Mouse (Mus musculus): ENCODE results near the gene Kif1c.

Kif1c gene

DNA sequence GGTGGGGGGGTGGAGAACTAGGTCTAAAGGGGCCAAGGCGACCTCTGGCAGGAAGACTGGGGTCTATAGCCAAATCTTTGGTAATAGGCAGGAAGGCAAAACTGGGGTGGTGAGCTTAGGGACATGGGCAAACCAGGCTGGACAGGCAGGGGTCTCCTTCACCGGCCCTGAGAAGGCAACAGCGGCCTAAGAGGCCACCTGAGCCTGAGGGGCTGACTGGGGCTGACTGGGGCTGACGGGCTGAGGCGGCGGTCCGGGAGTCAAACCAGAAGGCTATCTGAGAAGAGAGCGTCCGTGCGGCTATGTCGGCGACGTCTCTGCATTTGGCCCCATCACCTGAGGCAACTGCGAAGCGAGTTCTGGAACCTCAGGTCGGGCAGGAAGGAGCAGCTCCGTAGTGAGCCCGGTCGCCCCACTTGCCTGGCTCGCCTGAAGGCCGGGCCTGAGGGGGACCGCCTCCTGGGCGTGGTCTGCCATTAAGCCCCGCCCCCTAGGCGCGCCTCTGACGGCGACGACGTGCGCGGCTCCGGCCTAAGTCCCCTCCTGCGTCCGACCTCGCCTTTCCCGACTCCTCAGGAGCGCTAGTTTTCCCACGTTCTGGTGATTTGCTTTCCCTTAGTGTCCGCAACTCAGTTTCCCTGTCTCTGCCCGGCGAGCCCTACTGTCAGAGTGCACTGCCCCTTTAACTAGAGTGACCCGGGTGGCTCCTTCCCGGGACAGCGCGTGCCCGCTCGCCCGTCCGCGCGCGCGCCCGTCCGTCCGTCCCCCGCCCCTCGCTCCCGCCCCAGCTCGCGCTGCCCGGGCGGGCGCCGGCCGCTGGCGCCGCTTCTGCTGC is at the start of gene Kif1c, which contains the start of gene Inca1:
TSS of gene Kif1c (plus strand) at position 827 of the 835 bp plus-strand sequence.
TSS of gene Inca1 (minus strand) at position 434 of the 835 bp plus-strand sequence.
- peak; percentile 85 for DNase-seq (ENCODE audit: low read depth, low spot score)

DNA sequence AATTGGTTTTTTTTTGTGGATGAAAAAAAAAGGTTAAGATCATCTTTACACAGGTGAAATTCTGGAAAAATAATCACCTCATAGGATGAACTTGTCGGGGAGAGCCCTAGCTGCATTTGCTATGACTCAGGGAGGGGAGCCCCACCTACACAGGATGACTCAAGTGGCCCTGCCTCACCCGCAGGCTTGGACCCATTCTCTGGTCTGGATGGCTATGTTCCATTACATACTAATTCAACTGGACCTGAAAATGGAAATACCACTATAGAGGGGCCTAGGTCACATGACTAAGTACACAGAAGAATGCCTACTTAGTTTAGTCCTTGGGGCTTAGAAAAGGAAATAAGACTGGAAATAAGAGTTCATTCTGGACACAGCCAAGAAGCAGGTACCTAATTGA is 49.0 kb upstream of the Kif1c start:
- DNase-seq (ENCODE audit: low read depth, low spot score) = no peak

DNA sequence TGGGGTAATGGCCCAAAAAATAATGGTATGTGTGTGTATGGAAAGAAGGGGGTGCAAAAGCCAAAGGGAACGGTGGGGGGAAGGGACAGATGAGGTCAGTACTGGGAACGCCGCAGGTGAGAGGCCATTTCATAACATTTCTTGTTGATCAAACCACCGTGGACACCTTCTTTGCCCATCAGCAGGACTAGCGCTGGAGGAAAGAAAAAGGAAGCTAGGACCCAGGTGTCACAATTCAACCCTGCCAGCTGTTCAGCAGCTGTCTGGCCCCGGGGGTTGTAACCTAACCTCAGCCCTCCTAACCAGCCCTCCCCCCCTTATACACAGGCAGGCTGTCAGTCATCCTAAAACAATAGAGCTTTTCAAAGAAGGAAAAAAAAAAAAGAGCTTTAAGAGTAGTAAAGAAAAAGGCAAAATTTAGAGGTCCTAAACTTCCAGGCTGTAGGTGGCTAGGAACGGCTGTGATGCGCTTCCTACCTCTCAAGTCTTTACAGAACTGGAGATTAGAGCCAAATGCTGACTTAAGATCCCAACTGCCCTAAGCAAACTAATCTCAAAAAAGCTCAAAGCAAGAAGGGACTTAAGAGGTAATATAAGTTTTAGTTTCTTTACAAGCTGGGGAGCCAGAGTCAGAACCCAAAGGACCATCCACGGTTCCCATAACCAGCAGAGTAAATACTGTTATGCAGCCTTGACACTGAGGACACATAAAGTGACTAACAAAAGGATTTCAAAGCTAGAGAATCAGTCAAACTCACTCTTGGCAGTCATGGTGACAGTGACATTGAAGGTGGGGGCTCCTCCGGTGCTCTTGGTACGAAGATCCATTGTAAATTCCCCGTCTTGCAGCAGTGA is 48.1 kb upstream of the Kif1c start:
- DNase-seq (ENCODE audit: low read depth, low spot score) = no peak

DNA sequence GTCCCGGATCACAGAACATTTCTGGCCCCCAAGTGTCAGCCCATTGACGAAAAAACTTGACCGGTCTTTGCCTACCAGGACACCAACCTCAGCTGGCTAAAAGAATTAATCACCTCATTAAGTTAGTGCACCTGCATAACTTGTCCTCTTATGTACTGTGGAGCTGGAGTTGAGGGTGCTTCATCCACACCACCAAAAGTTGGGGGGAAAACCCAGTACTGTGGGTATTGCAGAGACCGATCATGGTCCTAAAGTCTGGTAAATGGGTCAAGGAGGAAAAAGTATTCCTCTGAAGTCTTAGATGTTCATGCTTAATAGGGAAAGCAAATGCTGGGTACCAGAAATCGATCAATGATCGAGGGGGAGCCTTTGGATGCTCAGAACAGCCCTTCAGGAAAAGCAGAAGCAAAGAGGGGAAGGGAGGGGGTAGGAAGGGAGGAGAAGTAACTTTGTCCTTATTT is 47.4 kb upstream of the Kif1c start:
- DNase-seq (ENCODE audit: low read depth, low spot score) = no peak

DNA sequence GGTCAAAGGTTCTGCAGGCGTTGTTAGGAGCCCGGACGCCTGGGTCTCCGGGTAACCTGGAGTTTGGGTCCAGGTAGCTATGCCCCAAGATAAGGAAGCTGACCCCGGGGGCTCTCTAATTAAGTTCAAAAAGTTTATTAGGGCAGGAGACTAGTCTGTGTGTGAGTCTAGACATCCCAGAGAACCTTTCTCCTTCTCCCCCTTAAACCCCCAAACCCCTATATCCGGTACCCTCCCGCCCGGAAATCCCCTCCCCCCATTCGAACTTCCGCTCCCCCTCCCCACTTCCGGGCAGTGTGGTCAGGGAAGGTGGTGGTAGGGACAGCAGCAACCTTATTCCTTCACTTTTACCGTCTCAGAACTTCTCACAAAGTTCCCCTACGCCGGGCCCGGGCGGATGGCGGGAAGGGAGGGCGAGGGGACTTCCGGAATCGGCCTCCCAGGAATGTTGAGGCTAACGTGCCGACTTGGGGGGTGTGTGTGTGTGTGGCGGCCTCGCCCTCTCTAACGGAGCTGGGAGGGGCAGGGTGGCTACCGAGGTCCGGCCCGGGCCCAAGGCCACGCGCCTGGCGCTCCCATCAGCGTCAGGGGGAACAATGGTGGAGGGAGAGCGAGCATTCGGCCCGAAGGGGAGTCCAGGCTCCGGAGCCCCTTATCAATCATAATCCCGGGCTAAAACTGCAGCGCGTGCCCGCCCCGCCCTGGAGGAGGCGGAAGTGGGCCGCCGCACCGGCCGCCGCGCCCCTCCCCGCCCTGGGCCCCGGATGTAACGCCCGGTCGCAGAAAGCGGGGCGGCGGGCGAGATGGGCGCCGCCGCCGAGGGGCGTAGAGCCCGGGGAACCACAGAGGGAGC is 46.8 kb upstream of the Kif1c start:
- DNase-seq (ENCODE audit: low read depth, low spot score) = no peak

DNA sequence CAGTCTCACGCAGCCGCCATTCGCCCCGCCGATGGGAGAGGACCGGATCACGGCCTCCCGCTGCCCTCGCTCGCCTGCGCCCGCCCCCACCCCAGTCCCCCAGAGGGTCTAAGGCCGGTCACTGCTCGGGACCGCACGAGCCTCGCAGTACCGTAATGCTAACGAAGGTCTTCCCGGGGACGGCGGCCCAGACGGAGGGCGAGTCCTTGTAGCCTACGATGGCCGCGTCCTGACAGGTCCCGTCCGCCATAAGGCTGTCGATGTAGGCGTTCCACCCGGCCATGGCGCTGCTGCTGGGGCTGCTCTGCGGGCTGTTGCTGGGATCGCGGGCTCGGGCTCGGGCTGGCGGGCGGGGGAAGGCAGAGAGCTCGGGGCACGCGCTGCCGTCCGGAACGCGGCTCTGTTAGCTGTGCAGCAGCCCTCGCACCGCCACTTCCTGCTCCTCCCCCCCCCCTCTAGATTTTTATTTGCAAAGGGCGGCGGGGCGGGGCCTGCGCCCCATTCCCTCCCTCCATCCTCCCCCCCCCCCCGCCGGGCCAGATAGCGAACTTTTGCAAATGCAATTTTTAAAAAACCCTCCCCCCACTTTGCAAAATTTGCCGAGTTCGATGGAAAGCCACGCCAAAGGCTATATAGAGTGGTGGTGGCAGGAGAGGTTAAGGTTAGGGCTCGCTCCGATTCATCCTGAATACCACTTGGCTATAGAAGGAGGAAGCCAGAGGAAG is 46.0 kb upstream of the Kif1c start, which contains the start of gene Pfn1:
TSS of gene Pfn1 (minus strand) at position 447 of the 725 bp plus-strand sequence.
- peak; percentile 62 for DNase-seq (ENCODE audit: low read depth, low spot score)

DNA sequence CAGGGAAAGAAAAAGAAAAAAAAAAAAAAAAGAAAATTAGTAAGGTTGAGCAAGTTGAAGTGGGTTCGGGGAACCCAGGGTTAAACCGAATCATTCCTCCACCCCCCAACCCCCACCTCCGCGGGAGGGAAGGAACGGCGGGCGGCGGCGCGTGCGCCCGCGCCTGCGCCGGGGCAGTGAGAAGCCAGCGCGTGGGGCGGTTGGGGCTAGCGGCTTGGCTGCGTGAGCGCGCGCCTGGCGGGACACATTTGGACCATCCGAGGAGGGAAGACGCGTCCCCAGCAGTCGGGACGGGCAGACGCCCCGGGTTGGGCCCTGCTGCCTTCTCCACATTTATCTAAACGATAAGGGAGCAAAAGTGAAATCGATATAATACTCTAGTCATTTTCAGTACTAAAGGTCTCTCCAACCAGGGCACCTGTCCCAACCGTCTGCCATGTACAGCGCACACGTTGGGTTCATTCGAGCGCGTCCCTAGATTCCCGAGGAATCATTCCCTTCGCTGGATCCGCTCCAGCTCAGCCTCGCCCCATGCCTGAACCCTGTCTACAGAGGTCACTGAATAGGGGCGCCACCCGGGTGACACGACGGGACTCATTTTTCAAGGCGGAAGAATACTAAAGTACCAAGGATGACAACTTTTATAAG is 45.3 kb upstream of the Kif1c start:
- DNase-seq (ENCODE audit: low read depth, low spot score) = peak; percentile 55

DNA sequence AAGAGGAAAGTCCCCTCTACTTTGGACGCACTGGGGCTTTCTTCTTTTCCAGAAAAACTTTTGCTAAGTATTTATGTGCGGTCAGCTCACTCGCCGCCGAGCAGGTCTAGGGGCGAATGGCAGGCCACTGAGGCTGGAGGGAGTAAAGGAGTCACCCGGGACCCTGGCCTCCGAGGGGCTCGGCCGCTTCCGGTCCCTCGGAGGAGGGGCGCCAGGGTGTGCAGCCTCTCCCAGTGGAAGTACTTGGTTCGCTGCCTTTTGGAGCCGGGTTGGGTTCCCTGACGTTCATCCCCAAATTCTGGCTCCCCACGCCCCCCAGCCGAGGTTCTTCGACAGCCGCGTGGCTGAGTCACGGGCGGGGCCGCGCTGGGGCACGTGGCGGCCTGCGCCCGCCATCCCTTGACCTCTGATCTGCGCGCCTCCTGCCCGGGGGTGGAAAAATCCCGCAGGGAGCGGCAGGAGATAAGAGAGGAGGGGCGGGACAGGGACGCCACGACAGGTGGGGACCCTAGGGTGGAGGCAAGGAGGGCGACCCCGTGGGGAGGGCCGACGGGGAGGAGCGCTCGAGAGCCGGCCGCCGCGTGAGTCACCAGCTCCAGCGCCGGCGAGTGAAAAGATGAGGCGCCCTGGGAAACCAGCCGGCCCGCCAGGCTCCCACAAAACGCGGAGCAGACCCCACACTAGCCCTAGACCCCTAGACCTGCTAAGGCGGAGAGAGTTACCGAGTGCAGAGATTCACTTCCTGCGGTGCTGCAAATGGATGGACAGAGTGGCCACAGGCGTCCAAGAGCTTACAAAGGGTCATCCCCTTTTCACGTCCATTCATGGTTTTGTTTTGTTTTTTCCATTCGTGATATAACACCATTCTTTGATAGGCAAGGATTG is 44.5 kb upstream of the Kif1c start:
- no peak for DNase-seq (ENCODE audit: low read depth, low spot score)

DNA sequence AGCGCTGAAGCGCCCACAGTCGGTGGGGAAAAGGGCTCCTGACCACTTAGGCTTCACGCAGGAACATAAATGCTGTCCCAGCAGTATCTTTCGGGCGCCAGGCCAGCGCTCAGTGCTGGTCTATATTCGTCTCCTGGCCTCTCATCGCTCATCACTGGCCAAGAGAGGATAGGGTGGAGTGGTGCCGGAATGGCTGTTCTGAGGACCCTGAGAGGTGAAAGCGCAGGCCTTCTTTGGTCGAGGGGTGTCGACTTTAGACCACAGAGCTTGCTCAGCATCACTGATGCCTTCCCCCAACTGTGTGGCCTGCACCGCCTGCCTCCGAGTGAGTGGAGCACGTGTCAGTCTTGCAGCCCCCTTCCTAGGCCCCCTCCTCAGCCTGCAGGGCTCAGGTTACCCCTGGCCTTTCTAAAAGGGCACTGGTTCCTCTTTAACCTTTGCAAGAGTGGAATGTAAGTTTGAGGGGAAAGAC is 43.9 kb upstream of the Kif1c start:
- DNase-seq (ENCODE audit: low read depth, low spot score) = no peak

DNA sequence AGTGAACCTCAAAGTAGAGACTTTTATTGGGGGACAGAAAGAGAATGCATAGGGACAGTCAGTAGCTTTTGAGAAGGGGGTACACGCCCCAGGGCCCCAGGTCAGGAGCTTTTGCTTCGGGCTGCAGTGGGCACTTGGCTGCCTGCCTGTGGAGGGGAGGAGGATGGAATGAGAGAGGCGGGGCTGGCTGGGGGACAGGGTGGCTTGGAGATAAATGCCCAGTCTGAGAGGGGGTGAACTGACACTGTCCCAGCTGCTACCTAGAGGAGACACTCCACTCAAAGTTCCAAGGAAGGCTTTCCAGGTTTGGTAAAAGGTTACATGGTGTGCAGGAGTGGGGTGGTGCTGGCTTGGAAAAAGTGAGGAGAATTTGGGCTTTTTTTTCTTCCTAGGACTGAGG is 43.4 kb upstream of the Kif1c start, which contains the start of gene Eno3:
TSS of gene Eno3 (plus strand) at position 239 of the 400 bp plus-strand sequence.
- DNase-seq (ENCODE audit: low read depth, low spot score) = no peak

DNA sequence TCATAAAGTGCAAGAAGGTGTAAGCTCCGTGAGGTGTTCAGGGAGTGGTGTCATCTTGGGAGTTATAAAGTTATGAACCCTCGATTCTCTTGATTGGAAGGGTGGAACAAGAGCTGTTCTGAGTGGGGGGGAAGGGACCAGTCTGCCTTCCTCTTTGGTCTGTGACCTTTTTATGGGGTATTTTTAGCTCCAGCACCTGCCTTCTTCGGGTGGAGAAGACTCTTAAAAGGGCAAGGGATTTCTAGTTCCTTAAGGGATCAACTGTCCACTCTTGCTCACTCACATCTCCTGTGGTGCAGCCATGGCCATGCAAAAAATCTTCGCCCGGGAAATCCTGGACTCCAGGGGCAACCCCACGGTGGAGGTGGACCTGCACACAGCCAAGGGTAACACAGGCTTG is 42.8 kb upstream of the Kif1c start:
- no peak for DNase-seq (ENCODE audit: low read depth, low spot score)

DNA sequence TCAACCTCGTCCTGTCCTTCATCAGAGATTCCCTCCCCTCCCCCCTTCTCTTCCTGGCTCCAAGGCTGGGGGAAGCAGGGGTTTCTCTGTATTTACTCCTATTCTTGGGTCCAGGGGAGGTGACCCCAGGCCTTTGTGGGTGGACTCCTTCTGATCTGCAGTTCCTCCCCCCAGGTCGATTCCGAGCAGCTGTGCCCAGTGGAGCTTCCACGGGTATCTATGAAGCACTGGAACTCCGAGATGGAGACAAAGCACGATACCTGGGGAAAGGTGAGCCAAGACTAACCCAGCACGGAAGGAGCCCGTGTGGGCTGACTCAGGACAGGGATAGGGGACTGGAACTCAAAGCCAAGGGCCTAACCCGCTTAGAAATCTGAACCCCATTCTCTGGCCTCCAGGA is 42.4 kb upstream of the Kif1c start:
- DNase-seq (ENCODE audit: low read depth, low spot score) = no peak

DNA sequence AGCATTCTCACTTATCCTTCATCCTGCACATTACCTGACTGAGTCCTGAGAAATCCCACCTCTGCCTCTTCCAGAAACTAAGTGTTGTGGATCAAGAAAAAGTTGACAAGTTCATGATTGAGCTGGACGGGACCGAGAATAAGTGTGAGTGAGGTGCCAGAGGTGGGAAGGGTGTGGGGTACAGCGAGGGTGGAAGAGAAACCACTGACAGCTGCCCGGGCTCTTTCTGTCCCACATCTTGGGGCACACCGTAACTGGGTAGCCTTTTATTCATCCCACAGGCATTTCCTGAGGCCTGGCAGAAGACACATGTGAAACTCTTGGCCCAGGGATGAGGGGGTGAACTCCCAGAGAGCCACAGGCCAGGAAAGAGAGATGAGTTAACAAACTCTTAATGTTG is 41.8 kb upstream of the Kif1c start:
- no peak for DNase-seq (ENCODE audit: low read depth, low spot score)

DNA sequence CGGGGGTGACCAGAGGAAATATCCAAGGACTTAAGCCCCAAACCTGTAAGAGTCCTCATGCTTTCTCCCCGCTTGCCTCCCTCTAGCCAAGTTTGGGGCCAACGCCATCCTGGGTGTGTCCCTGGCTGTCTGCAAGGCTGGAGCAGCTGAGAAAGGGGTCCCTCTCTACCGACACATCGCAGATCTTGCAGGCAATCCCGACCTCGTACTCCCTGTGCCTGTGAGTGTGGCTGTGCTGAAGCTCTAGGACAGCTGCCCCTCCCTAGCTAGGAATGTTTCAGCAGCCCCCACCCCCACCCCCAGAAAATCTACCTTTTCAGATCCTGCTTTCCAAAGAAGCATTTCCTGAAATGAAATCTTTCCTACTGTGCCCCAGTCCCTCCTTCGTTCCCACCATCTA is 41.4 kb upstream of the Kif1c start:
- no peak for DNase-seq (ENCODE audit: low read depth, low spot score)

DNA sequence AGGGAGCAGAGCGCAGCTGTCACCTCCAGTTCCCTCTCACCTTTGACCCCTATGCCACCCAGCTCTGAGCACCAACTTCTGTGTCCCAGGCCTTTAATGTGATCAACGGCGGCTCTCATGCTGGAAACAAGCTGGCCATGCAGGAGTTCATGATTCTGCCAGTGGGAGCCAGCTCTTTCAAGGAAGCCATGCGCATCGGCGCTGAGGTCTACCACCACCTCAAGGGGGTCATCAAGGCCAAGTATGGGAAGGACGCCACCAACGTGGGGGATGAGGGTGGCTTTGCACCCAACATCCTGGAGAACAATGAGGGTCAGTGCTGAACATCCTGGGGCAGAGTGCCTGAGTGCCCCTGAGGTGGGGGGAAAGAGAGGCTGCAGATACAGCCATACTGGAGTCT is 39.8 kb upstream of the Kif1c start:
- no peak for DNase-seq (ENCODE audit: low read depth, low spot score)

DNA sequence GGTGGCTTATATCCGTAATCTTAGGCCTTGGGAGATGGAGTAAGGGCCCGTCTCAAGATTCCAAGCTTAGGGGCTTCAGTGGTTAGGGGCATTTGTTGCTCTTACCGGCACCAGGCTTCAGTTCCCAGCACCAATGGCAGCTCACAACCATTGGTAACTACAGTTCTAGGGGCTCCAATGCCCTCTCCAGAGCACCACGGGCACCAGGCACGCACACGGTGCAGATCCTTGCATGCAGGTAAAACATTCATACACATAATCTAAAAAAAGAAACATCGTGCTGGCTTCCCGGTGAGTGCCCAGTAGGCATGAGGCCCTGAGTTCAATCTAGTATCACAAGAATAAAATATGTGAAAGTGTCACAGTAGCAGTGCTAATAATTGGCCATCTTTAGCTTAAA is 37.2 kb upstream of the Kif1c start:
- DNase-seq (ENCODE audit: low read depth, low spot score) = no peak

DNA sequence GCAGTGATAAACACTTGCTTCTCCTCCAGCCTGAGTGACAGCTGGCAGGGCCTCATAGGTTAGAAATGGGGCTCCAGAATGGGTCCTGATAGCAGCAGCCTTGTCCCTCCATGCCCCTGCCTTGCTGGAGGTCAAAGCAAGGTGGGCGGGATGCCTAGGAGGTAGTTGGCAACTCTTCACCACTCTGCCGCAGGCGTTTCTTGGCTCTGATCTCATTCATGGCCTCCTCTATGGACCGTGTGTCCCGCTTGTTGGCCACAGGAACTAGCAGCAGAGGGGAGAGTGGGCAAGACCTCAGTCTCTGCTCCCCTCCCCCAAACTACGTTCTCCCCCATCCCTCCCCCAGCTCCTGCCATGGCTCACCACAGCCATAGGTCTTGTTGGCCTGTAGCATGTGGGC is 36.4 kb upstream of the Kif1c start:
- no peak for DNase-seq (ENCODE audit: low read depth, low spot score)

DNA sequence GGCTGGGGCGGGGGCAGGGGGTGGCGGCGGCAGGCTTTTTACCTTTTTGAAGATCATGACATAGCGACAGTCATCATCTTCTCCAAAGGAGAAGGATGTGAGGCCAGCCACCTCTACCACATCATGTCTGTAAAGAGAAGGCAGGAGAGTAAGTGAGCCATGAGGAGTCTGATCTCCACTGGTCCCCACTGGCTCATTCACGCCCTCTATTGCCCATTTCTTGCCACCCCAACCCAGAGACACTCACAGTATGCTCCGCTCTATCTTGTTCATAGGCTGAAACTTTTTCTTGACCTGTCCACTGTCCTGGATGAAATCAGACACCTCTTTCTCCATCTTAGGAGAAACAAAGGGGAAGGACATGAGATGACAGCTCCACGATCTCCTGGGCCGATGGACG is 35.6 kb upstream of the Kif1c start:
- no peak for DNase-seq (ENCODE audit: low read depth, low spot score)

DNA sequence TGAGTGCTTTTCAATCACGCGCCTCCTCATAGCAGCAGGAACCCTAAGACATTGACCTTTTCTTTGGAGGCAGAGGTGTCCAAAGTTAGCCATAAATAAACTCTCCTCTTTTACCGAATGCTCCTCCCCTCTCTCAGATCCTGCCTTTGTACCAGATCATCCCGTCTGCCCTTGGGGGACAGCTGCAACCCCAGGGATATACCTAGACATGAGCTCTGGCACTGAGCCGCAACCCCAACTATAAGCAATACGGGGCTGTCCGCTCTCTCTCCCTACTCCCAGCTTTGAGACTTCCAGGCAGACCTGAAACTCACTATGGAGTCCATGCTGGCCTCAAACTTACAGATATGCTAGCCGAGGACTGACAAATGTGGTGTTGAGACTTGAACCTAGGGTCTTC is 33.7 kb upstream of the Kif1c start:
- no peak for DNase-seq (ENCODE audit: low read depth, low spot score)

Measured in telencephalon, adult 2 months (tissue).